Mouse (Mus musculus) MEL (cell line): Measurements from ENCODE around the gene Cyp2c23. TPM values are rescaled to one million over a fixed set of nuclear protein-coding genes. Genes with fewer than 3 reads are reported as not detected.

Source experiments
- DNase-seq: peaks from one replicate; pipeline ENCODE4 v3.0.0; 2011; ENCODE audit warnings: low read depth, low spot score
- H3K27ac ChIP-seq: 2 replicates; pipeline ENCODE4 v1.5.1; 2012; ENCODE audit warnings: low read depth, mild to moderate bottlenecking, control low read depth, low read length, moderate library complexity; ENCODE audit not compliant: control insufficient read depth
- H3K27me3 ChIP-seq, 2 experiments: fragments of 150-350 bp in 1 of 2; sonication (generic) in 1 of 2; 2 replicates each; pipeline ENCODE4 v1.6.1; 2012; ENCODE audit warnings: low read length in 2 of 2, mild to moderate bottlenecking in 2 of 2, improper control_type of control experiment in 1 of 2, moderate library complexity in 1 of 2; ENCODE audit not compliant: insufficient read depth in 2 of 2, control insufficient read depth in 1 of 2
- H3K36me3 ChIP-seq, 2 experiments: 2 replicates each; pipeline ENCODE4 v1.6.1; 2012 to 2014; ENCODE audit warnings: low read length in 2 of 2, improper control_type of control experiment in 1 of 2, inconsistent platforms in 1 of 2, mild to moderate bottlenecking in 1 of 2; ENCODE audit not compliant: insufficient read depth in 2 of 2, control insufficient read depth in 1 of 2
- H3K4me1 ChIP-seq, 2 experiments: fragments of 150-350 bp in 1 of 2; sonication (generic) in 1 of 2; 2 replicates each; pipeline ENCODE4 v1.6.1; 2012; ENCODE audit warnings: low read length in 2 of 2, improper control_type of control experiment in 1 of 2, mild to moderate bottlenecking in 1 of 2; ENCODE audit not compliant: insufficient read depth in 2 of 2, control insufficient read depth in 1 of 2
- H3K4me3 ChIP-seq, 2 experiments: fragments of 150-350 bp in 1 of 2; sonication (generic) in 1 of 2; 2 replicates each; pipeline ENCODE4 v1.5.1; 2012; ENCODE audit warnings: low read depth in 2 of 2, low read length in 2 of 2, mild to moderate bottlenecking in 2 of 2, moderate library complexity in 2 of 2, control low read depth in 1 of 2, improper control_type of control experiment in 1 of 2; ENCODE audit not compliant: control insufficient read depth in 1 of 2, insufficient read depth in 1 of 2
- H3K79me2 ChIP-seq: 2 replicates; pipeline ENCODE4 v1.6.1; 2012; ENCODE audit warnings: mild to moderate bottlenecking, low read length, moderate library complexity; ENCODE audit not compliant: control insufficient read depth, poor library complexity, insufficient read depth
- H3K9ac ChIP-seq: 2 replicates; pipeline ENCODE4 v1.6.1; 2012; ENCODE audit warnings: low read depth, mild to moderate bottlenecking, control low read depth, low read length, moderate library complexity; ENCODE audit not compliant: control insufficient read depth, poor library complexity, severe bottlenecking
- H3K9me3 ChIP-seq: fragments of 150-350 bp; sonication (generic); replicated peaks from 2 replicates; pipeline ENCODE4 v1.6.1; 2012; ENCODE audit warnings: mild to moderate bottlenecking, low read length, improper control_type of control experiment, moderate library complexity; ENCODE audit not compliant: insufficient read depth
- BHLHE40 ChIP-seq: IDR thresholded peaks from 2 replicates; pipeline ENCODE4 v1.6.1; 2012; ENCODE audit warnings: low read depth, mild to moderate bottlenecking, inconsistent platforms, low read length, improper control_type of control experiment, borderline replicate concordance
- CHD1 ChIP-seq: IDR thresholded peaks from 2 replicates; pipeline ENCODE4 v1.6.1; 2012; ENCODE audit warnings: low read depth, mild to moderate bottlenecking, inconsistent platforms, low read length, improper control_type of control experiment
- CHD2 ChIP-seq: IDR thresholded peaks from 2 replicates; pipeline ENCODE4 v1.6.1; 2011; ENCODE audit warnings: low read length, improper control_type of control experiment
- EP300 ChIP-seq, 2 experiments: IDR thresholded peaks; 2 replicates each; pipeline ENCODE4 v1.6.1; 2011; ENCODE audit warnings: improper control_type of control experiment in 2 of 2, low read length in 2 of 2, low read depth in 1 of 2, mild to moderate bottlenecking in 1 of 2
- HCFC1 ChIP-seq: IDR thresholded peaks from 2 replicates; pipeline ENCODE4 v1.6.1; 2012; ENCODE audit warnings: low read depth, mild to moderate bottlenecking, inconsistent platforms, low read length, improper control_type of control experiment, moderate library complexity
- MEF2A ChIP-seq: IDR thresholded peaks from 2 replicates; pipeline ENCODE4 v1.6.1; 2014; ENCODE audit warnings: low read depth, mild to moderate bottlenecking, inconsistent platforms, low read length, improper control_type of control experiment; ENCODE audit not compliant: poor library complexity, insufficient replicate concordance, severe bottlenecking; ENCODE audit errors: extremely low read depth
- MXI1 ChIP-seq: IDR thresholded peaks from 2 replicates; pipeline ENCODE4 v1.6.1; 2011; ENCODE audit warnings: mild to moderate bottlenecking, low read depth, low read length, improper control_type of control experiment
- MYB ChIP-seq: IDR thresholded peaks from 2 replicates; pipeline ENCODE4 v1.6.1; 2011; ENCODE audit warnings: mild to moderate bottlenecking, low read depth, low read length, improper control_type of control experiment
- NRF1 ChIP-seq: IDR thresholded peaks from 2 replicates; pipeline ENCODE4 v1.6.1; 2014; ENCODE audit warnings: low read depth, mild to moderate bottlenecking, inconsistent platforms, low read length, improper control_type of control experiment, moderate library complexity; ENCODE audit not compliant: poor library complexity, insufficient read depth, severe bottlenecking
- POLR2AphosphoS2 ChIP-seq: IDR thresholded peaks from 2 replicates; pipeline ENCODE4 v1.6.1; 2011; ENCODE audit warnings: low read length, improper control_type of control experiment
- RCOR1 ChIP-seq: IDR thresholded peaks from 2 replicates; pipeline ENCODE4 v1.6.1; 2012; ENCODE audit warnings: low read depth, mild to moderate bottlenecking, inconsistent platforms, low read length, improper control_type of control experiment
- SIN3A ChIP-seq: IDR thresholded peaks from 2 replicates; pipeline ENCODE4 v1.6.1; 2012; ENCODE audit warnings: low read length, improper control_type of control experiment, inconsistent platforms
- UBTF ChIP-seq: IDR thresholded peaks from 2 replicates; pipeline ENCODE4 v1.6.1; 2012; ENCODE audit warnings: low read depth, mild to moderate bottlenecking, inconsistent platforms, low read length, improper control_type of control experiment, moderate library complexity, borderline replicate concordance; ENCODE audit not compliant: insufficient read depth
- USF1 ChIP-seq: IDR thresholded peaks from 2 replicates; pipeline ENCODE4 v1.6.1; 2014; ENCODE audit warnings: low read depth, mild to moderate bottlenecking, inconsistent platforms, low read length, improper control_type of control experiment, moderate library complexity
- USF2 ChIP-seq, 2 experiments: IDR thresholded peaks; 2 replicates each; pipeline ENCODE4 v1.6.1; 2011 to 2012; ENCODE audit warnings: improper control_type of control experiment in 2 of 2, low read length in 2 of 2, borderline replicate concordance in 1 of 2, inconsistent platforms in 1 of 2, low read depth in 1 of 2, mild to moderate bottlenecking in 1 of 2; ENCODE audit not compliant: insufficient read depth in 1 of 2
- ZC3H11A ChIP-seq: IDR thresholded peaks from 2 replicates; pipeline ENCODE4 v1.6.1; 2012; ENCODE audit warnings: low read depth, mild to moderate bottlenecking, inconsistent platforms, low read length, improper control_type of control experiment
- polyA plus RNA-seq, 2 experiments: library from polyadenylated mRNA; stranded (reverse) in 1 of 2; unstranded in 1 of 2; fragments of >175 nt in 1 of 2; fragments of >200 nt in 1 of 2; gene quantifications; 2 replicates each; pipeline versions ENCODE4 v1.2.1 to v1.2.4; 2012; ENCODE audit warnings: low replicate concordance in 2 of 2, low read depth in 1 of 2; ENCODE audit not compliant: insufficient read length in 2 of 2, insufficient read depth in 1 of 2, missing spikeins in 1 of 2
- total RNA-seq: library from RNA; depleted of rRNA; stranded (reverse); fragments of 300-350 nt; gene quantifications from 2 replicates; pipeline ENCODE4 v1.2.3, GENCODE M21; 2012

Gene Cyp2c23
- total and polyA plus RNA-seq, 3 experiments: not detected

DNA sequence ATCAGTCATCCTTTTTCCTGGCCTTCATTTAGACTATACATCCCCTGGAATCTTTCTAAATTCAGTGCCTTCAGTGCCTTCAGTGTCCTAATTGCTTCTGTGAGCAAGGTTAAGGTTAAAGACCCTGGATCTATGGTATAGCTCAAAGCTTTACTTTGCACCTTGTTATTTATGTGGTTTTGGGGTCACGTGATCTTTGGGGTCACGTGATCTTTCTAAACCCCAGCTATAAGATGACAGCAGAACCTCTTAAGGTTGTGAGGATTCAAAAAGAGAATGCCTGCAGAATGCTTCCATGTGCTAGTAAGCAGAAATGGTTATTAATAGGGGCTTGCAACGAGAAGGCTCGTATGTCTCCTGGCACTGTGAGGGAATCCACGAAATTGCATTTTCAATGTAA, 4.4 kb upstream of the Cyp2c23 start:
- peak; percentile 72; the same call in 1 of the 2 replicates for TF ChIP-seq POLR2AphosphoS2
- TF ChIP-seq USF2 (IDR thresholded peaks at IDR 0.05; ENCODE audit: borderline replicate concordance in 1 of 2, insufficient read depth in 1 of 2, low read depth in 1 of 2, low read length in 2 of 2): 0 out of 4 replicates have a peak, but pooled peaks of 1 of the 2 experiments have one; percentile 28
- TF ChIP-seq USF1: peak; percentile 74
- TF ChIP-seq UBTF: no peak
- TF ChIP-seq, all 39 proteins: peak for 3
- H3K27me3 ChIP-seq: no peaks in the 10 kb centered on the region
- no peaks in the 10 kb centered on the region for H3K4me1 ChIP-seq
- no peak overlapping the region for H3K27ac ChIP-seq
- peaks cover 0 to 22% of the 10 kb centered on the region in 2 experiments; a peak in 2 of 4 replicates for H3K36me3 ChIP-seq
- DNase-seq: no peak
- no peak overlapping the region for H3K9ac ChIP-seq
- H3K4me3 ChIP-seq: no peak overlapping the region
- no peaks in the 10 kb centered on the region for H3K9me3 ChIP-seq
- no peaks in the 10 kb centered on the region for H3K79me2 ChIP-seq

DNA sequence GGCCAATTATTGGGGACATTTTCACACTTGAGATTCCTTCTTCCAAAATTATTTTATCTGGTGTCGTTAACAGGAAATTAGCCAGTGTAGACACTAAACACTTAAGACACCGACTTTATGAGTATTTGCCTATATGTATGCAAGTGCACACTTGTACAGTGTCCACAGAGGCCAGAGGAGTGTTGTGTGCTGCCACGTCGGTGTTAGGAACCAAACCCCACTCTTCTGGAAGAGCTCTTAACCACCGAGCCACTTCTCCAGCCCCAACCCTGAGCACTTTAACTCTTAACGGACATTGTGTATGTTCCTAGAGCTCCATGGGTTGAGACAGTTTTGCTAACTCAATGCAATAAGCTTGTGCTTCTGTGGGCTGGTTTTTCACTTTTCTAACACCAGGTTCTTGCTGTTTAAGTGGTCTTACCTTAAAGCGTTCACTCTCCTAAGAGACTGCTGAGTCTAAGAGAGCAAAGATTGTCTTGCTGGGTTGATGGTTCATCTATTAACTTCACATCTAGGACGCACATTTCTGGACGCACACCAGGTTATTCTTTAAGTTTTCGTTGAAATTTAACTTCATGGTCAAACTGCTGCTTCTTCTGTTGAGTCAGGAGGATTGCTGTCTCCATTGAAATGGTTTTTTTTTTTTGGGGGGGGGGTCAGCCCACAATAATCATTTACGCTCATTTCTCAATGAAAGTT, 3.2 kb upstream of the Cyp2c23 start:
- TF ChIP-seq MYB (no peak), POLR2AphosphoS2 (no peak; the same call in 1 of the 2 replicates), UBTF (no peak), CHD1 (no peak), CHD2 (no peak), ZC3H11A (no peak), EP300 (IDR thresholded peaks at IDR 0.05; ENCODE audit: low read depth in 1 of 2, low read length in 2 of 2) (no peak), HCFC1 (no peak), BHLHE40 (no peak), NRF1 (no peak)
- Histone ChIP-seq H3K27ac (no peak overlapping the region), H3K9ac (no peak overlapping the region), H3K36me3 (peaks cover 0 to 13% of the 10 kb centered on the region in 2 experiments; a peak in 2 of 4 replicates), H3K4me1 (no peaks in the 10 kb centered on the region), H3K79me2 (no peaks in the 10 kb centered on the region), H3K9me3 (no peaks in the 10 kb centered on the region), H3K4me3 (no peak overlapping the region), H3K27me3 (no peaks in the 10 kb centered on the region)
- no peak for DNase-seq

DNA sequence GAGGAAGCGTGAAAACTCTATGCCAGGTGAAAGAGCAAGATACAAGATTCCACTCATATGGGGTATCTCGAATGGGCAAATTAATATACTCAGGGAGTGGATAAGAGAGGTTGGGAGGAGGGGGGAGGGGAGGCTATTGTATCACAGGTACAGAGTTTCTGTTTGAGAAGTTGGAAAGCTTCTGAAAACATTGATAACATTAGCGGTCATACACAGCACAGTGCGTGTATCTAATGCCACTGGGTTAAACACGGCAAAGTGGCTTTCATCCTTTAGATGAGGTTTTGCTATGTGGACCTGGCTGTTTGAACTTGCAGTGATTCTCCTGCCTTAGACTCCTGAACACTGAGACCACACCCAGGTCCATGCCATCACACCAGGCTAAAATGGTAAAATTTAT, 1.0 kb upstream of the Cyp2c23 start:
- H3K27ac ChIP-seq: no peak overlapping the region
- H3K27me3 ChIP-seq: no peaks in the 10 kb centered on the region
- no peak overlapping the region for H3K4me3 ChIP-seq
- DNase-seq: no peak
- H3K4me1 ChIP-seq: peaks cover 1 to 6% of the 10 kb centered on the region in 2 experiments; a peak in 3 of 4 replicates
- no peaks in the 10 kb centered on the region for H3K79me2 ChIP-seq
- peaks cover 0 to 2% of the 10 kb centered on the region in 2 experiments; a peak in 2 of 4 replicates for H3K36me3 ChIP-seq
- no peak for TF ChIP-seq MEF2A
- TF ChIP-seq RCOR1: no peak
- TF ChIP-seq CHD1: no peak
- no peak for TF ChIP-seq SIN3A
- no peak for TF ChIP-seq MXI1
- no peak overlapping the region for H3K9ac ChIP-seq
- H3K9me3 ChIP-seq: no peaks in the 10 kb centered on the region
